Mouse (Mus musculus) kidney, adult 8-10 months (tissue): ENCODE data around the gene Kntc1.
"Not testable (repeated sequence)": the region's sequence is repeated elsewhere in the genome, so short reads cannot be mapped to it uniquely, and the experiment has no call there.

Source experiments
- DNase-seq, 2 experiments: peaks; one replicate each; pipeline ENCODE4 v3.0.0; 2022

Gene Kntc1

GRCm38 (mm10) chr5:123749065-123750064, at the start of gene Kntc1, which contains the start of gene Rsrc2:
Gene Kntc1, plus strand, starts transcription at chr5:123749716.
Gene Rsrc2, minus strand, starts transcription at chr5:123749414.
- peak; percentile 100 for DNase-seq

- DNase-seq = peak in 1 of 2 experiments; percentile 60
These were observed 48.9 kb upstream of the Kntc1 start for GRCm38 (mm10) chr5:123700625-123701024.

- peak in 1 of 2 experiments; percentile 55 for DNase-seq
These were observed 40.9 kb upstream of the Kntc1 start for GRCm38 (mm10) chr5:123708598-123708997.

- DNase-seq = peak; percentile 28 to 34
These were observed 39.9 kb upstream of the Kntc1 start for GRCm38 (mm10) chr5:123709571-123709970.

GRCm38 (mm10) chr5:123713782-123714181, 35.7 kb upstream of the Kntc1 start:
- DNase-seq = no peak

- DNase-seq = no peak
These were observed 34.9 kb upstream of the Kntc1 start for GRCm38 (mm10) chr5:123714622-123715021.

GRCm38 (mm10) chr5:123720328-123721311, 28.9 kb upstream of the Kntc1 start, which contains the start of gene Zcchc8:
Gene Zcchc8, minus strand, starts transcription at chr5:123721100.
- DNase-seq = peak; percentile 95 to 97

GRCm38 (mm10) chr5:123723816-123724215, 25.7 kb upstream of the Kntc1 start:
- not testable (repeated sequence) for DNase-seq

- DNase-seq = no peak
These were observed 18.5 kb upstream of the Kntc1 start for GRCm38 (mm10) chr5:123730981-123731380.

GRCm38 (mm10) chr5:123744358-123744757, 5.2 kb upstream of the Kntc1 start:
- no peak for DNase-seq

- DNase-seq = no peak
These were observed 3.3 kb upstream of the Kntc1 start for GRCm38 (mm10) chr5:123746253-123746652.

- no peak for DNase-seq
These were observed 1.9 kb upstream of the Kntc1 start for GRCm38 (mm10) chr5:123747604-123748003.

- DNase-seq = no peak
These were observed 1.0 kb upstream of the Kntc1 start for GRCm38 (mm10) chr5:123748339-123749064.

- DNase-seq = no peak
These were observed 16.0 kb downstream of the Kntc1 start for GRCm38 (mm10) chr5:123765506-123765905.

GRCm38 (mm10) chr5:123766455-123766854, 16.9 kb downstream of the Kntc1 start:
- DNase-seq = not testable (repeated sequence)

GRCm38 (mm10) chr5:123773441-123773840, 23.9 kb downstream of the Kntc1 start:
- no peak for DNase-seq

GRCm38 (mm10) chr5:123780716-123781115, 31.2 kb downstream of the Kntc1 start:
- DNase-seq = no peak

GRCm38 (mm10) chr5:123781864-123782263, 32.3 kb downstream of the Kntc1 start:
- no peak for DNase-seq

- no peak for DNase-seq
These were observed 39.5 kb downstream of the Kntc1 start for GRCm38 (mm10) chr5:123788976-123789375.

GRCm38 (mm10) chr5:123793081-123793480, 43.6 kb downstream of the Kntc1 start:
- DNase-seq = no peak

GRCm38 (mm10) chr5:123806334-123806733, 56.8 kb downstream of the Kntc1 start:
- DNase-seq = peak in 1 of 2 experiments; percentile 40

- DNase-seq = no peak
These were observed 59.0 kb downstream of the Kntc1 start for GRCm38 (mm10) chr5:123808541-123808940.
